Mouse (Mus musculus): ENCODE data around the gene Lzts2. TPM values are rescaled to one million over a fixed set of nuclear protein-coding genes. Genes with fewer than 3 reads are reported as not detected.
"Not testable (repeated sequence)": the region's sequence is repeated elsewhere in the genome, so short reads cannot be mapped to it uniquely, and the experiment has no call there.

Gene Lzts2
- polyA plus RNA-seq, 1 experiment from 2014 or later = 15.3 TPM

DNA sequence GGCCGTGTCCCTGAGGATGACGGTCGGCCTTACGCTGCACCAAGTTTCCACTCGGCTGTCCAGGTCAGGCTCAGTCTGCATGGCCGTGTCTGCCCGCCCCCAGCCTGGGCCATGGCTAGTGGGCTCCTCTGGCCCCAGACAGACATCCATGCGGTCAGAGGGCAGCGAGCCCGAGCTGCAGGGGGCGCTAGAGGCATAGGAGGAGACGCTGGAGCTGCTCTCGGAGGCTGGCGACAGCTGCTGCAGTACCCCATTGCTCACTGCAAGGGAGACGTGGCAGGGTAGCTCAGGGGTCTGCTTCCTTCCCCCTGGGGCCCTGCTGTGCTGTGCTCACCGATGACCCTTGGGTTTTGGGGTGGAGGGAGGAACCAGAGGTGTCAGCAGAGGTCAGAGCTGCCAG is 22.7 kb downstream of the Lzts2 start:
- Histone ChIP-seq H3K4me2 (ENCODE audit: low read length) (no peak overlapping the region), H3K9ac (ENCODE audit: low read length) (no peak overlapping the region), H3K4me3 (ENCODE audit: low read depth, low read length) (no peak overlapping the region), H3K9me3 (replicated peaks; ENCODE audit: control insufficient read depth, low read length) (no peaks in the 10 kb centered on the region), H3K36me3 (ENCODE audit: control insufficient read depth, insufficient read depth, low read length) (no peaks in the 10 kb centered on the region), H3K4me1 (ENCODE audit: control insufficient read depth, insufficient read depth, low read length) (no peaks in the 10 kb centered on the region), H3K27ac (ENCODE audit: low read depth, low read length) (no peak overlapping the region), H3K27me3 (replicated peaks; ENCODE audit: control insufficient read depth, insufficient read depth, low read length) (no peaks in the 10 kb centered on the region)
- 33% methylated on average over 16 of the region's 16 CpGs for WGBS
- ATAC-seq (no peak), DNase-seq (ENCODE audit: low spot score) (no peak)

DNA sequence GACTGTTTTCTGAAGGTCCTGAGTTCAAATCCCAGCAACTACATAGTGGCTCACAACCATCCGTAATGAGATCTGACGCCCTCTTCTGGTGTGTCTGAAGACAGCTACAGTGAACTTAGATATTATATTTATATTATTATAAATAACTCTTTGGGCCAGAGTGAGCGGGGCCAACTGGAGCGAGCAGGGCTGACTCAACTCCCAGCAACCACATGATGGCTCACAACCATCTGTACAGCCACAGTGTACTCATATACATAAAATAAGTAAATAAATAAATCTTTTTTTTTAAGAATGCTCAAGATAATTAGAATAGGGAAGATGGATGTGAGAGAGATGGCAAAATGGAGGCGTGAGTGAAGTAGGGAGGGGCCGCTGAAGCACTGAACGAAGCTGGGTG is 24.0 kb downstream of the Lzts2 start:
- not testable (repeated sequence) for H3K4me2 ChIP-seq (ENCODE audit: low read length); H3K9ac ChIP-seq (ENCODE audit: low read length); H3K36me3 ChIP-seq (ENCODE audit: control insufficient read depth, insufficient read depth, low read length); ATAC-seq; H3K27me3 ChIP-seq (replicated peaks; ENCODE audit: control insufficient read depth, insufficient read depth, low read length); H3K27ac ChIP-seq (ENCODE audit: low read depth, low read length); DNase-seq (ENCODE audit: low spot score); H3K4me3 ChIP-seq (ENCODE audit: low read depth, low read length); H3K4me1 ChIP-seq (ENCODE audit: control insufficient read depth, insufficient read depth, low read length); H3K9me3 ChIP-seq (replicated peaks; ENCODE audit: control insufficient read depth, low read length)
- WGBS = 90% methylated on average over 7 of the region's 7 CpGs

DNA sequence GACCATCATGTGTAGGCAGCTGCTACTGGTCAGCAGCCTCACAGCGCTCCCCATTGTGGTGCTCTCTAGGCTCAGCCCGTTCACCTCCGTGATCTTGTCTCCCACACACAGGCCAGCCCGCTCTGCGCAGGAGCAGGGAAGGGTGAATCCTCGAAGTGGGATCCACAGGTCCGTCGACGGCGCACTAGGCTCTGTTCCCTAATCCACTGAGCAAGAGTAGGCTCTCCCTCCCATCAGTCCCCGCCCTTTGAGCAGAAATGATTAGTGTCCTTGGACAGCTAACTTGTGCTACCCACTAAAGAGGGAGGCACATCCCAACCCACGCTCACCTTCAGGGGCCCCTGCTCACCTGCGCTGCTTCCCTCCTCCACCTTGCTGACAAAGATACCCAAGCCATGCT is 26.0 kb downstream of the Lzts2 start:
- Histone ChIP-seq H3K27ac (ENCODE audit: low read depth, low read length) (no peak overlapping the region), H3K4me2 (ENCODE audit: low read length) (no peak overlapping the region), H3K36me3 (ENCODE audit: control insufficient read depth, insufficient read depth, low read length) (no peaks in the 10 kb centered on the region), H3K4me1 (ENCODE audit: control insufficient read depth, insufficient read depth, low read length) (no peaks in the 10 kb centered on the region), H3K27me3 (replicated peaks; ENCODE audit: control insufficient read depth, insufficient read depth, low read length) (peaks cover 1% of the 10 kb centered on the region; the same call in 1 of the 2 replicates), H3K9me3 (replicated peaks; ENCODE audit: control insufficient read depth, low read length) (no peaks in the 10 kb centered on the region), H3K4me3 (ENCODE audit: low read depth, low read length) (no peak overlapping the region), H3K9ac (ENCODE audit: low read length) (no peak overlapping the region)
- DNase-seq (ENCODE audit: low spot score) = no peak
- 56% methylated on average over 13 of the region's 13 CpGs for WGBS
- ATAC-seq = no peak

DNA sequence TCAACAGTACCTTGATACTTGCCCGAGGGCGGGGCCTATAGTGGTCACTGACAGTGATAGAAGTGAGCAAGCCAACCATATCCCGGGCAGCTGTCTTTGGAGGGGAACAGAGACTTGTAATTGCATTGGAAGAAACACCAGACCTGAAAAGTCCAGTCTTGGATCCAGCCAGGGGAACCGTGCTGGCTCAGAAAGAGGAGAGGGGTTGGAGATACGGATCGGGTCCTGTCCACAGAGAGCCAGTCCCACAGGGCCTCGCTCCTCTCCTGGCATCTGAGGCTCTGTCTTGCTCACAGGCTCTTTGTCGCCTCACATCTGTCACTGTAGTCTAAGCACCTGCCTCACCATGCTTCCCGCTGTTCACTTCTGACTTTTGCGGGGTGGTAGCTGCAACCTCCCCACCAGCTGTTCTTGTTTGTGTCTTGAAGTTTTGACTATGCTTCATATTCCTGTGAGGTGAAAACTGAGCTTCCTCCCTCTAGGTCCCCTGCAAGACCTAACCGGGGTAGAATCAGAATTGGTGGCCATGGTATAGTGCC is 30.2 kb downstream of the Lzts2 start:
- no peak for ATAC-seq

DNA sequence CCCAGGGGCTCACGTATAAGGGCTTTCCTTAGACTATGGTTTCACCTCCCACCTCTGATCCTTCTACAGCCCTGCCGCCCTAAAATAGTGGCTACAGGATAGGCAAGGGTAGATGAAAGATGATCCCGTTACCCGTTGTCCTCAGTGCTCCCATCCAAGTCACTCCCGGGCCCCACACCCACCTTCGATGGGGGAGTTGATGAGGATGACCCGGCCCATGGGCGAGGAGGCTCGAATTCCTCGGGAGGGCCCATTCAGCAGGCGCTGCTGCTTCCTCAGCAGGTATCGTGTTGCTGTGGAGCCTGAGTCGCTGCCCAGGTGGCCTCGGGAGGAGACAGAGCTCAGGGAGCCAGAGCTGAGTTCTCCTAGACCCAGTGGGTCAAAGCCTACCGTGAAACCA is 31.0 kb downstream of the Lzts2 start:
- no peak for DNase-seq (ENCODE audit: low spot score)
- Histone ChIP-seq H3K36me3 (ENCODE audit: control insufficient read depth, insufficient read depth, low read length) (peaks cover 10% of the 10 kb centered on the region; the same call in 1 of the 2 replicates), H3K4me1 (ENCODE audit: control insufficient read depth, insufficient read depth, low read length) (peaks cover 28% of the 10 kb centered on the region), H3K9me3 (replicated peaks; ENCODE audit: control insufficient read depth, low read length) (no peaks in the 10 kb centered on the region), H3K4me2 (ENCODE audit: low read length) (no peak overlapping the region), H3K4me3 (ENCODE audit: low read depth, low read length) (no peak overlapping the region), H3K9ac (ENCODE audit: low read length) (no peak overlapping the region), H3K27me3 (replicated peaks; ENCODE audit: control insufficient read depth, insufficient read depth, low read length) (peaks cover 6% of the 10 kb centered on the region; the same call in 1 of the 2 replicates), H3K27ac (ENCODE audit: low read depth, low read length) (no peak overlapping the region)
- WGBS = 56% methylated on average over 15 of the region's 15 CpGs
- ATAC-seq = no peak

More for the DNA sequence above, 30.2 kb downstream of the Lzts2 start:
- no peak overlapping the region for H3K27ac ChIP-seq (ENCODE audit: low read depth, low read length)
- no peak overlapping the region for H3K9ac ChIP-seq (ENCODE audit: low read length)
- WGBS = 65% methylated on average over 11 of the region's 11 CpGs
- DNase-seq (ENCODE audit: low spot score) = no peak
- no peak overlapping the region for H3K4me2 ChIP-seq (ENCODE audit: low read length)
- H3K4me3 ChIP-seq (ENCODE audit: low read depth, low read length) = no peak overlapping the region
- no peaks in the 10 kb centered on the region for H3K9me3 ChIP-seq (replicated peaks; ENCODE audit: control insufficient read depth, low read length)
- peaks cover 6% of the 10 kb centered on the region; the same call in 1 of the 2 replicates for H3K27me3 ChIP-seq (replicated peaks; ENCODE audit: control insufficient read depth, insufficient read depth, low read length)
- H3K4me1 ChIP-seq (ENCODE audit: control insufficient read depth, insufficient read depth, low read length) = peaks cover 24% of the 10 kb centered on the region
- H3K36me3 ChIP-seq (ENCODE audit: control insufficient read depth, insufficient read depth, low read length) = 0 out of 2 replicates have a peak, but pooled peaks cover 4% of the 10 kb centered on the region

DNA sequence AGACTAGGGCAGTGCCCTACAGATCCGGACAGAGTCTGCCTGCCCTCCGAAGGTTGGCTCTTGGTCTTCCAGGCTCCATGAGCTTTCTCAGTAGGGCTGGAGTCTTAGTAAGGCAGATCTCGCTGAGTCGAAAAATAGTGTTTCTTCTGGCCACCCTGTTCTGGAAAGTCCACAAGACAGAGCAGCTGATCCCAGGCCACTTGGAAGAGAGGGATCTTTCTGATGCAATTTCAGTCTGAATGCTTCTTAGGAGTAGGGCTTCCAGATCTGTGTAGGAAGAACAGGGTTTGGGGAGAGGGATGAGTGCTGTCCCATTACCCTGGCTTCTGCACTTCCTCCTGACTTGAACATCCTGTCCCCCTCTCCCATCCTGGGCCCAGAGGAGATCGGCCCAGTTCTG is 31.4 kb downstream of the Lzts2 start, which contains the start of gene Pdzd7:
Pdzd7 (minus strand) TSS at position 67 of the 400 bp plus-strand sequence.
- Histone ChIP-seq H3K36me3 (ENCODE audit: control insufficient read depth, insufficient read depth, low read length) (peaks cover 14% of the 10 kb centered on the region; the same call in 1 of the 2 replicates), H3K9ac (ENCODE audit: low read length) (peak within 1 kb of the TSS; percentile 77), H3K4me1 (ENCODE audit: control insufficient read depth, insufficient read depth, low read length) (peaks cover 28% of the 10 kb centered on the region), H3K27me3 (replicated peaks; ENCODE audit: control insufficient read depth, insufficient read depth, low read length) (peaks cover 6% of the 10 kb centered on the region; the same call in 1 of the 2 replicates), H3K27ac (ENCODE audit: low read depth, low read length) (0 out of 2 replicates have a peak within 1 kb of the TSS, but pooled peaks have one; percentile 90), H3K4me2 (ENCODE audit: low read length) (peak within 1 kb of the TSS; percentile 68), H3K4me3 (ENCODE audit: low read depth, low read length) (peak within 1 kb of the TSS; percentile 51), H3K9me3 (replicated peaks; ENCODE audit: control insufficient read depth, low read length) (no peaks in the 10 kb centered on the region)
- DNase-seq (ENCODE audit: low spot score) (no peak), ATAC-seq (no peak)
- WGBS = 74% methylated on average over 5 of the region's 5 CpGs

DNA sequence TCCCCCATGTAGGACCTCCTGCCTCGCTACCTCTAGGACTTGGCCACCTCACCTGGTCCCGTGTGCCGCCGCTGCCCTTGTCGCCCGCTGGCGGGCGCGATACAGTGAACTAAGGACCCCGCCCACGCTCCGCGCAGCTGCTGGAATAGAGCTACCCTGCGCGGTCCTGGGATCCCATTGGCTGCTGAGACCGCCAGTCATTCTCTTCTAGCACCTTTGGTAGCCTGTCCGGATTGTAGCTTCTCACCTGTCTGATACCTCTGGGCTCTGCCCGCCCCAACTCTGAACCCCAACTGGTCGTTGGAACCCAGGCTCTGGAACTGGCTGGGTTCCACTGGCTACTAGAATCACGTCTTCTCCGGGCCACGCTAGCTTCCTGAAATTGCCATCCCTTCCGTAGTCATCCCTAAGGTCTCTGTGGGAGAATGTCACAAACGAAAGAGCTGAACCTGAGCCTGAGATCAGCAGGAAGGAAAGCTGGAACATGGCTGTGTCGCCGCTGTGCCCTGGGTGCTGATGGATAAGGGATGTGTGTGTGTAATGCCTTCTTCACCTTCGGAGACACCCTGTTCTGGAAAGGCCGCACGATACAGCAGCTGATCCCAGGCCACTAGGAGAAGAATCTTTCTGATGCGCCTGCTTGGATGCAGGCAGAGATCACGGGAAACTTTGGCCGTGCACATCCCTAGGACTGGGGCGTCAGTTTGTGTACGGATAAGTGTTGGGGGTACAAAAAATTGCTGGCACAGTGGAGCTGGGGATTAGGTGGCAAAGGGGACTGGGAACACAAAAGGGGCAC is 32.5 kb downstream of the Lzts2 start:
- peak overlapping the region; percentile 77 for H3K9ac ChIP-seq (ENCODE audit: low read length)
- H3K4me3 ChIP-seq (ENCODE audit: low read depth, low read length) = peak overlapping the region; percentile 51
- peaks cover 28% of the 10 kb centered on the region for H3K4me1 ChIP-seq (ENCODE audit: control insufficient read depth, insufficient read depth, low read length)
- DNase-seq (ENCODE audit: low spot score) (peak; percentile 90), ATAC-seq (peak; percentile 57)
- under 1% methylated on average over 34 of the region's 34 CpGs for WGBS
- no peaks in the 10 kb centered on the region for H3K9me3 ChIP-seq (replicated peaks; ENCODE audit: control insufficient read depth, low read length)
- H3K27me3 ChIP-seq (replicated peaks; ENCODE audit: control insufficient read depth, insufficient read depth, low read length) = peaks cover 6% of the 10 kb centered on the region; the same call in 1 of the 2 replicates
- H3K4me2 ChIP-seq (ENCODE audit: low read length) = peak overlapping the region; percentile 68
- H3K27ac ChIP-seq (ENCODE audit: low read depth, low read length) = peak overlapping the region; percentile 90
- H3K36me3 ChIP-seq (ENCODE audit: control insufficient read depth, insufficient read depth, low read length) = peaks cover 23% of the 10 kb centered on the region

DNA sequence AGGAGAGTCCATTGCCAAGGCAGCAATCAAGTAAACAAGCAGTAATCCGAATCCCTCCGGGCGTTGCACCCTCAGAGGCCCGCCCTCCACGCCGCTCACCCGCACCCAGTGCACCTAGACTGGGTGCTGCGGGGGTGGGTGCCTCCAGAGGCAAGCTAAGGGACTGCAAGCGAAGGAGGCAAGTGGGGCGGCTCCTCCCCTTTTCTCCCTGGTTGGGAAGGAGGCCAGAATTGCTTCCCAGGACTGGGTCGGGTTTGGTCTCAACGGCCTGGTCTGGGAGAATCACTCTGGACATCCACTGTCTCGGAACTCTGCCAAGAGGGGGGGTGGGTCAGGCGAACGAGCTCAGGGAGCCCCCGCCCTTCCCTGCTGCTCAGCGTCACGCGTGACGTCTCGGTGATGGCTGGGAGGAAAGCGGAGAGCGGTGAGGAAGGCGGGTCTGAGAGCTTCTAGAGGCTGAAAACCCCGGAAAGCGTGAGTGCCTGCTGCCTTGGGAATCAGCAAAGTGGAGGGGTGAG is 33.3 kb downstream of the Lzts2 start, which contains the start of gene Sfxn3:
Sfxn3 (plus strand) TSS at position 87 of the 518 bp plus-strand sequence.
- Histone ChIP-seq H3K9ac (ENCODE audit: low read length) (peak within 1 kb of the TSS; percentile 77), H3K4me3 (ENCODE audit: low read depth, low read length) (peak within 1 kb of the TSS; percentile 51), H3K4me2 (ENCODE audit: low read length) (peak within 1 kb of the TSS; percentile 68), H3K36me3 (ENCODE audit: control insufficient read depth, insufficient read depth, low read length) (peaks cover 30% of the 10 kb centered on the region), H3K27me3 (replicated peaks; ENCODE audit: control insufficient read depth, insufficient read depth, low read length) (peaks cover 6% of the 10 kb centered on the region; the same call in 1 of the 2 replicates), H3K27ac (ENCODE audit: low read depth, low read length) (peak within 1 kb of the TSS; percentile 90), H3K9me3 (replicated peaks; ENCODE audit: control insufficient read depth, low read length) (no peaks in the 10 kb centered on the region), H3K4me1 (ENCODE audit: control insufficient read depth, insufficient read depth, low read length) (peaks cover 28% of the 10 kb centered on the region)
- DNase-seq (ENCODE audit: low spot score) = peak; percentile 93
- peak; percentile 89 for ATAC-seq
- under 1% methylated on average over 26 of the region's 26 CpGs for WGBS

Measured in forebrain, embryonic 14.5 days (tissue).